Mouse (Mus musculus) right cerebral cortex, postnatal 14 days (tissue): ENCODE results near the gene Thra.

Experiments used
- DNase-seq: peaks from one replicate; pipeline ENCODE4 v3.0.0; 2022

Gene Thra

DNA sequence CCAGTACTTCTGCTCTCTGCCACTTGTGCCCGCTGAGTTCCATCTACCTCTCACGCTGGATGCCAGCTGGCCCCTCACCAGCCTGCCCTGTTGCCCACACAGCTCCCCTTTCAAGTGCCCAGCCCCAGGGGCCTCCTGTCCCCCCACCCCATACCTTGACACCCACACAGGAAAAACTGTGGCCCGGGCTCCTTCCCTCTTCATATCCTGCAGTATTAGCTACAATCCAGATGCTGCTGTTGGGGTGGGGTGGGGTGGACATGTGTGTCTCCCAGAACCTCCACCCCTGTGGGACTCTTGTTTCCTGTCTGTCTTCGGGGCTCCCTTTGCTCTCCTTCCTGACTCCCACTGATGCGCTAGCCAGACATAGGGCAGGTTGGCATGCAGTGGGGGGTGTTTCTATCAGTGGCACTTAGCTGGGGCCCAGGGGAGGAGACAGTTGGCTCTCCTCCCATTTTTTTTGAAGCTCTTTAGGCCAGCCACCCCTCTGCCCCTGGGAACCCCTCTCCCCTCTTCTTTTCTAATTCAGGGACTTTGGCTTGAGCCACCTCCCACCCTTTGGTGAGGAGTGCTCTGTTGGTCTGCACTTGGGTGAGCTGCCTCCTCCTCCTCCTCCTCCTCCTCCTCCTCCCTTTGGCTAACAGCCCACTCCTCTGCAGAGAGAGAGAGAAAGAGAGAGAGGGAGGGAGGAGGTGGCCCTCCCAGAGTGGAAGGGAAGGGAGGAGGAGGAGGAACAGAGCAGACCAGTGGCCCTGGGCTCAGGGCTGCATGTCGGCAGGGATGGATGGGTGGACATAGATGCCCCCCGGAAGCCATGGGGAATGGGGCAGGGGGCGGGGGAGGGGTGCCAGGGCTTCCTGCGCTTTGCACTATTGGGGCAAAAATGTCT is 25.2 kb downstream of the Thra start:
- no peak for DNase-seq

DNA sequence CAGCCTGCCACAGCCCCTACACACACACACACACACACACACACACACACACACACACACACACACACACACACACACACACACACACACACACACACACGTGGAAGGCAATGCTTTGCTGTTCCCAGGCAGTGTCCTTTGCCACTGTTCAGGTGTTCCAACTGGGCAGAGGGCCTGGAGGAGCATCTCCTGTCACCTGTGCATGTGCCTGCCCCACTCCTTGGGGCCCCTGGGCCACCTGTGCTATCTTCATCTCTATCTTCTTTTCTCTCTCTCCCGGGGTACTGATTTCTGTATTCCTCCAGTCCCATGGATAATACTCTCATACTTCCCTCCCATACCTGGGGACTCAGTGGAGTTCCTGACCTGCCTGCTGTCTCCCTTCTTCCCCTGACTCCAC is 25.9 kb downstream of the Thra start:
- DNase-seq, result no peak

DNA sequence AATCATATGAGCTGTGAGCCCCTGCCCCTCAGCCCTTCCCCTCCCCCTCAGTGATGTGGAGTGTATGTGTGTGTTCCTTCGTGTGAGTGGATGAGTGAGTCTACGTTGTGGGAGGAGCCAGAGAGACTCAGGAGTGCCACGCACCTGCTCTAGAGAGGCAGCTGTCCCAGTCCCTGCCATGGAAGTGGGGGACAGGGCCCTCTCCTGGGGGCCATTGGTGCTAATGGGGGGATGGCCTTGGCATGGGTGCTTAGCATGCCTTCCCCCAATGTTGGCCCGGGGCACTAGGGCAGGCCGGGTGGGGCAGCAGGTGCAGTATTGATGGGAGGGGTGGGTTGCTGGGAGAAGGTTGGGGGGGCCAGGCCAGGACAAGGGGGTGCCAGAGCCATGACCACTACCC is 26.4 kb downstream of the Thra start:
- no peak for DNase-seq

DNA sequence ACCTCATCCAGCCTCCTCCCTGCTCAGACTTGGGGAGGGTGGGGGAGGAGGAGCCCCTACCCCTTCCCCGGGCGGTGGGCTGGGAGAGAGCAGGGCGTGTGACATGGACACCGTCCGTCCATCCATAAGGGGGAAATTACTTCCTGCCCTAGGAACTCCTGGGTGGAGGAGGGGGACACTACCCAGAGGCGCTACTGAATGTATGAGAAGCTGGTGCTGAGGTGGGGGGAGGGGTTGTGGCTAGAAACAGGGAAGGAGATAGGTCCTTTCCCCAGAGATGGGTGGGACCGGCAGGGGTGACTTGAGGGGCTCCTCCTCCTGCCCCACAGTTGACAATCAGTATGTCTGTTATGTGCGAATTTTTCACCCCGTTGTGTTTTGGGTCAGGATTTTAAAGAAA is 26.8 kb downstream of the Thra start:
- peak; percentile 76 for DNase-seq

DNA sequence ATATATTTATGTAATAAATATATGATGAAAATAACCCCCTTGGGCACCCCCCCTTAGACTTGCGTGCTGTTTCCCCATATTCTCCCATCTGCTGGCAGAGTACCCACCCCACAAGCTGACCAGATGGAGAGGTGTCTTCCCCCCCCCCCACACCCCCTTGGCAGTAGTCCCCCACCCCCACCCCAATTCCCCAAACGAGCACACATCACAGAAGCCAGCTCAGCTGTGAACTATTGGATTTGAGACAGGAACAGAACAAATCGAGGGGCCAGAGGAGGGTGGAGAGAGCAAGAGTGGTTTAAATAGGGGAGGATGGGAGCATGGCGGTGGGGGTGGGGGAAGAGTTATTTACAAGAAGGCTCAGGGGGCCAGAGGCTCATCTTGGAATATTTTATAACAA is 27.3 kb downstream of the Thra start:
- no peak for DNase-seq

DNA sequence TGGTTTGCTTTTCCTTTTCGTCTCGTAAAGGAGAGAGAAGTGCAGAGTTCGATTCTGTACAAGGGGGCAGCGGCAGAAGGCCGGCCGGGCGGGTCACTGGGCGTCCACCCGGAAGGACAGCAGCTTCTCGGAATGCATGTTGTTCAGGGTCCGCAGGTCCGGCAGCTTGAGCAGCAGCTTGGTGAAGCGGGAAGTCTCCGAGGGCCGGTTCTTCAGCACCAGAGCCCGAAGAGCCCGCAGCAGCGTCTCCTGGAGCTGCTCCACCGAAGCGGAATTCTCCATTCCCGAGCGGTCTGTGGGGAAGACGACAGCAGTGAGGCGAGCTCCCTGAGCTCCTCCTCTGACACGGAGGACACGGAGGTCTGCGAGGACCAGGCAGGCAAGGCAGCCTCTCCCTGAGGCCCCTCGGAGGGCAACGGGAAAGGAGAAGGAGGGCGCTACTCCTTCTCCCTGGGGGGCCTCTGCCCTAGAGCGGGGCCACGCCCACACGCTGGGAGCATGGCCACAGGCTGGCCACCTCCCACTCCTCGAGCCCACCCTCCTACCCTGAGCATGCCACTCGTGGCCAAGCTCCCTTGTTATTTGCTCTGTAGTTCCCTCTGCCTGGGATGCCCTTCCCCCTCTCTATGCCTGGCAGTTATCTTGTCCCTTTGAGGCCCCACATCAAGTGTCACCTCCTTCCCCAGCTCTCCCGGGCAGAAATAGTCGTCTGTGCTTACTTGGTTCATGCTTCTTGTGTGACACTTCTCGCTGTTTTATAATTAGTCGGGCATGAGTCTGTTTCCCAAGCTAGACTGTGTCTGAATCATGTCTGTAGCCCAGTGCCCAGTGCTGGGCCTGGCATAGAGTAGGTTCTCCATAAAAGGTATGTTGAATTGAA is 27.9 kb downstream of the Thra start:
- no peak for DNase-seq

DNA sequence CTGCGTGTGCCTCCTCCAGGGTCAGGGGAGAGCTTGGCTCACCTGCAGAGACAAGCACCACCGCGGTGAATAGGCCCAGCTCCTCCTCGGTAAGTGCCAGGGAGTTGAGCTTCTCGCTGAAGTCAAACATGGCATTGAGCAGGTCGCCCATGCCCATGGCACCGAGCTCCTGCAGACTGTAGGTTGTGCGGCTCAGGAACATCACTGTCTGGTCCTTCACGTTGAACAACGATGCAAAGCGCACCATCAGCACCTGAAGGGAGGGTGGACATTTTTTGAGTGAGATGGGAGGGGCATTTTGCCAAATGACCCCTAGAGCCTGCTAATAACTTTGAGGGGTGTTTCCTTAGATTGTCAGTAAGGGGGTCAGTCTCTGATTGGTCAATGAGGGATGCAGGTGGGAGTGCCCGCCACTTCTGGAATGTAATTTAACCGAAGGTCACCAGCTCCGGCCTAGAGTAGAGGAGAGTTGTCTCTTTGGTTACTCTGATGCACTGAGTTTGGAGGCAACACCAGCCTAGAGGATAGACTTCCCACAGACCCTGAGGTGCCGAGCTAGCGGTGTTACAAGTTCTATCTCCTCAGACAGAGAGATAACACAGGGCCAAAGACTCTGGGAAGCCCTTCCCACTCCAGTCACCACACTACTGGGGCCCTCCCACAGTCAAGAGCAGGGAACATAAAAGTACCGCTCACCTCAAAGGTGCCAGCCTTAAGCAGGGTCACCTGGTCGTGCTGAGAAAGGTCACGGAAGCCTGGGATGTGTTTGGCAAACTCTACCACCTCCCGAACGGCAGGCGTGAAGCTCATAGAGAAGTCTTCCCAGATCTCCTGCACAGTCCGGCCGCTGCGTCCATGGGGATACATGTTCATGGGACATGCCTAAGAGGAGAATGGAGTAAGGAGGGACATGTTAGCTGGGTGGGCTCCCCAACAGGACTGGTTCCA is 28.8 kb downstream of the Thra start:
- no peak for DNase-seq

DNA sequence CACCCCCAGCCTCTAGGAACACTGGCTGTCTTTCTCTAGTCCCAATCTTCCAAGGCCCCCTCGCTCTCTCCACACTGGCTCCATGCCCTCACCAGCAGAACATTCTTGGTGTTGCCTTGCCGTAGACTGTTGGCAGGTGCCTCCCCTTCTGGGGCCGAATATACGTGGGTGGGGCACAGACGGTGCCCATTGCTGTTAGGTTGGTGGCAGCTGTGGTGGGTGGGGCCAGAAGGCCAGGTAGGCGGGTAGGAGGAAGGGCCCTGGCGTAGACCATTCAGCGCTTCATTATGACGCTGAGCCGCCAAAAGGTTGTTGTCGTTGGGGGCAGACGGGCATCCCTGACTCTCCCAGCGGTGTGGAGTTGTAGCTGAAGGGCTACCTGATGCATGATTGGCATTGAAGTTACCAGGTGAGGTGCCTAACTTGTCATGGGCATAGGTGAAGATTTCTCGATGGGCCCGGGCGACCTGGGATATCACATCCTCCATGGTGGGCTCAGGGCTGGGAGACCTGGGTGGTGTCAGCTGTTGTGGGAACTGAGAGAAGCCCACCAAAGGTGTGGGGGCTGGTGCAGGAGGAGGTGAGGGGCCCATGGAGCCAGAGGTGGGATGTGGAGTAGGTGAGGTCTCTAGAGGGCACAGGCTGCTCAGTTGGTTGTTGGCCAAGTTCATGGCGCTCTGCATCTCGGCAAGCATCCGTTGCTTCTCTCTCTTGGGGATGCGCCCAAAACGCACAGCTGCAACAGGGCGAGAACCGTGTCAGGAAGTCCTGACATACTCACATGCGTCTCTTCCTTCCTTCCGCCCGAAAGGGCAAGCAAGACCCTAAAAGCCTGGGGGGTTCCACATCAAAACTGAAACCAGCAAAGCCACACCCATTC is 29.9 kb downstream of the Thra start:
- no peak for DNase-seq

DNA sequence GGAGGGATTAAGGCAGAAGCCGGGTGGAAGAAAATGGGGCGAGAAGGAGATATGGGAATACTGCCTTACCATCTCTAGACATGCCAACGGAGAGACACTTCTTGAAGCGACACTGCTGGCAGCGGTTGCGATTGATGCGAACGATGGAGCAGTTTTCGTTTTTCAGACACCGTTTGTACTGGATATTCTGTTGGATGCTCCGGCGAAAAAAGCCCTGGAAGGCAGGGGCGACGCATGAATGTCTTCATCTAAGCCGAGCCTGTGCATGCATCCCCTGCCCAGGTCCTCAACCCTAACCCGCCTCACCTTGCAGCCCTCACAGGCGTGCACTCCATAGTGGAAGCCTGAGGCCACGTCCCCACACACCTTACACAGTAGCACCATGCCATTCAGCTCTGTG is 30.7 kb downstream of the Thra start:
- peak; percentile 20 for DNase-seq

DNA sequence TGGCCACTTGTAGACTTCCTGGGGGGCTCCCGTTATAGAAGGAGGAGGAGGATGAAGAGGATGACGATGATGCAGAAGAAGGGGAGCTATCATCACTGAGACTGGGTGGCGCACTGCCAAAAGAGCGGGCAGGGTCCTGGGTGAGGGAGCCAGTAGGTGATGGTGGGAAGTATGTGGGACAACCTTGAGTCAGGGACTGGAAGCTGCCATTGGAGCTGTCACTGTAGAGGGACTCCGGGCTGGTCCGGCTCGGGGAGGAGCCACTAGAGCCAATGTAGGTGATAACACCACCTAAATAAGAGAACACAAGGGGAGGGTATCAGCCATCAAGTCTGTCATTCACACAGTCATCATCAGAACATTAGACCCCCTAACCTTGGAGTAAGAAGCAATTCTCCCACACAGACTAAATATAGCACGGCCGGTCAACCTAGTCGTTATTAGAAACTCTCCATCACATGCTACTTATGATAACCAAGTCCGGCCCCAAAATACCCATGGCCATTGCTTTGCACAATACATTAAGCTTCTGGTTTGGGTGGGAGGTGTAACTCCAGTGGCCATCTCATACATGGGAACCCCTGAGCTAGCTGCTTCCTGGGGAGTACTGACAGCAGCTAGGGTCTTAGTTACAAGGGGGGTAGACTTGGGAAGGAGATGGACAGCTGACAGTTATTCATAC is 31.5 kb downstream of the Thra start:
- DNase-seq, result peak; percentile 64

DNA sequence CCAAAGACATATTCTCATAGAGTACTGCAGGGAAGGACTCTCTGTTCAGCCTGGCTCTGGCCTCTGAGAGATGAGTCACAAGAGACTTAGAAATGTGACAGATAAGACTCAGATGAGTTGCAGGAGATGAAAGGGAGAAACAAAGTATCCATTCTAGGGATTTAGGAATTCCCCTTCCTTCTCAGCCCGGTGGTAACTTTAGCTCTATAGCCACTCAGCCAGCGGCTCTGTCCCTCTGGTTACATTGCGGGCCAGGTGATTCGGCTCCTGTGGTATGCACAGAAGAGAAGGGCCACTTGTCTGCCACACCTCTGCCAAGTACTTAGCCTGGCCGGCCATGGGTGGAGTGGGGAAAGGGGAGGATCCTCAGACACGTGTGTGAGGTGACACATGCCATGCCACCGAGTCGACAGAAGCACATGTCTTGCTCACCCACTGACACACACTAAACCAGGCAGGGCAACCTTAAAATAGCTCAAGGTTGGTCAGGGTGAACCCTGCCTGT is 32.3 kb downstream of the Thra start:
- DNase-seq, result peak; percentile 35

DNA sequence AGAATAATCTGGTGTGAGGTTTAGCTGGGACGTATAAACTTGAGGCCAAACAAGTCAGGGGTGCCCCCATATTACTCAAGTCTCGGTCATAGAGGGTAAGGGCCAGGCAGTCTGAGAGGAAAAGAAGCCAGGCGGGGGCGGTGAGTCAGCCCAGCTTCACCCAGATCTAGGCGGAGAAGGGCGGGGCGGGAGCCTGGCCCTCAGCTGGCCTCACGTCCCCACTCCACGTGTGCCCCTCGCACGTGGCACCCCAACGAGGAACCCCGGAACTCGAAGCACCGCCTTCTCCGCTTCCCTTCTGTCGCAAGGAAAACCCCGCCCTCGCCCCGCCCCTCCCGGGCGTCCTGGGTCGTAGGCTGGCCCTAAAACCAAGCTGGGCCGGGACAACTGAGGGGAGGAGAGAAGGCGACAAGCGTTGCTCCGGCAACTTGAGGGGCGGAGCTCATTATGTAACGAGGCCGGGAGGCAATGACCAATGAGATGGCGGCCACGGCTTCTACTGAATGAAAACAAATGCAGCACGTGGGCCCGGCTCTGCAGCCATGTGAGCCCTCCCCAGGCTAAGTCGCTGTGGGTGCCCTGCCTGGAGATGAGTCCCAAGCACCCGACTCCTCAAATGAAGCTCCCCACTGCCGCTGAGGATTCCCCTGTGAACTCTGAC is 33.3 kb downstream of the Thra start:
- peak; percentile 98 for DNase-seq

DNA sequence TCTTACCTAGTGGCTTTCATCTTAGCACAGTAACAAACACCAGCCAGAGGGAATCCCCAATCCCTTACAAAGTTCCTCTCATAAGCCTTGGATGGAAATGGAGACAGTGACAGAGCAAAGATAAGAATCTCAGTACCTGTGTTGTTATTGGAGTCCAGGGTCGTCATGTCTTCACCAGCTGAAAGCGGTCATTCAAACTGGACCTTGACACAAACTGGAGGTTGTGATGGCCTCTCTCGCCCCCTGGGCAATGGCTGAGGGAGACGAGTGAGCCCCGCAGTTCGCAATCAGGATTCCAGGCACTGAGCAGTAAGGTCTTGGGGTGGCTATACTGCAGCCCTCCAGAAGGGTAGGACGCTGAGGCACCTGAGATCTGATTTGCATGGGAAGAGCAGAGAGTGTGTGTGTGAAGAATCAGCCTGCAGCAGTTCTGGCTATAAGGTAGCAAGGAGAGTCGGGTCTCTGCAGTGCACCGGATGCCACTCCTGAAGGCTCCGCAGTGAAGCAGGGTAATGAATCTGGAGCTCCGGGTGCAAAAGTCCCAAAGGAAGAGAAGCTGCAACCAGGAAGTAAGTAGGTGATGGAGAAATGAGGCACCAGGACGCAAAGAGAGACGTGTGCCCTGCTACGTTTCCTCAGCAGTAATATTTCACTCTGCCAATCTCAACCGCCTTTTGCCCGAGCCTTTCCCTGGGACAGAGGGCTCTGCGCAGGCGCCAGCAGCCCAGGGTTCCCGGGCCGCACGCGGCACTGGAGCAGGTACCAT is 34.3 kb downstream of the Thra start, which contains the start of gene Nr1d1:
TSS of gene Nr1d1 (minus strand) at position 752 of the 766 bp plus-strand sequence.
- DNase-seq, result no peak

DNA sequence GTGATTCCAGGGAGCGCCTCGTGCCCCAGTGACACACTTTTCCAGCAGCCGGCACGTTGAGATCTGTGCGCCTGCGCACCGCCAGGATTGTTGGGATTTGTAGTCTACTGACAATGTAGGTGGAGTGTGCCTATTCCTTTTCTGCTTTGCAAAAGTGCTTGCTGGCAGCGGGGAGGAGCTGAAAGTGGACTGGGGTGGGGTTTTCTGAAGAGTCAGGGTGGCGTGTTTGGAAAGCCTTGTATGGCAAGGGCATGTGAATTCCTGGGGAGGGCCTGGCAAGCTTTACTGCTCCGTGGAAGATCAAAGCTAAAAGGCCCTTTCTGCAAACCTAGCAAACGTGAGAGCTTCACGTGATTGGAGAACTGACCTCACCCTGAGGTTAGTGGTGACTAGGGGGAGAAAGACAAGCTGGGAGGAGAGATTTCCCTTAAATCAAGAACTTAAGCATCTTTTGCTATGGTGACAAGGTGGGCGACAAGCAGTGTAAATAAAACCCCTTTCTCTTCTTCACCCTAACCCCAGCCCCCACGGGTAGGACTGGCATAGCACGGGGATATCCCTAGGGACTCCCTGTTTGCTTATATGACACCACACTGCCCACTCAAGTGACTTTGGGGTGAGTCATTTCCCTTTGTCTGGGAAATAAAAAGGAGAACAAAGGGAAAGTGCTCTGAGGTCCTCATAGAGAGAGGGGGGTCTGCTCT is 35.1 kb downstream of the Thra start:
- DNase-seq, result peak; percentile 100

DNA sequence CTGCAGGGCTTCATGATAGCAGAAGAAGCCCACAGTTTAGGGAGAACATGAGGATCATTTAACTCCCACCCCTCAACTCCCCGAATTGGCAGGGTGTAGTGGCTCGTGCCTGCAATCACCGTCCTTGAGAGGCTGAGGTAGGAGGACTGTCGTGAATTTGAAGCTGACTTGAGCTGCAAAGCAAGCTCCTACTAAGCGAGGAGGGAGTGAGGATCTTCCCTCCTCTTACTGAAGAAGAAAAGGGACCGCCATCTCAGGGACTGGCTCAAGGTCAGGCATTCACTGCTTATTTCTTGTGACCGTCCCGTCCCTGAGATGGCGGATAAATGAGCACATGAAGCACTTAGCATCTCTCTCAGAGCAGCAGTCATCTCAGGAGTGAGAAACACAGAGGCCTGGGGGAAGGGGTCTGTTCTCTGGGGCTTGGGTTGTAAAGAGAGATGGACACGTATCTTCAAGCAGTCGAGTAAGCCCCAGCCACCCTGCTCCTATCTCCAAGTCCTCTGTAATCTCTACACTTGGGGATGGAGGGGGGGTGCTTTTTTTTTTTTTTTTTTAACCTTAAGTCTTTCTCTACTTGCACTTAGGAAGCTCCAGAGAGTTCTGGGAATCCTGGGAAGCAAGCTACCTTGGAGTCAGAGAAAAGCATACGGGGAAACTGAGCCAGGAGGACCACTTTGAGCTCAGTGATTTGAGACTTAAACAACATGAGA is 35.8 kb downstream of the Thra start:
- DNase-seq, result no peak

DNA sequence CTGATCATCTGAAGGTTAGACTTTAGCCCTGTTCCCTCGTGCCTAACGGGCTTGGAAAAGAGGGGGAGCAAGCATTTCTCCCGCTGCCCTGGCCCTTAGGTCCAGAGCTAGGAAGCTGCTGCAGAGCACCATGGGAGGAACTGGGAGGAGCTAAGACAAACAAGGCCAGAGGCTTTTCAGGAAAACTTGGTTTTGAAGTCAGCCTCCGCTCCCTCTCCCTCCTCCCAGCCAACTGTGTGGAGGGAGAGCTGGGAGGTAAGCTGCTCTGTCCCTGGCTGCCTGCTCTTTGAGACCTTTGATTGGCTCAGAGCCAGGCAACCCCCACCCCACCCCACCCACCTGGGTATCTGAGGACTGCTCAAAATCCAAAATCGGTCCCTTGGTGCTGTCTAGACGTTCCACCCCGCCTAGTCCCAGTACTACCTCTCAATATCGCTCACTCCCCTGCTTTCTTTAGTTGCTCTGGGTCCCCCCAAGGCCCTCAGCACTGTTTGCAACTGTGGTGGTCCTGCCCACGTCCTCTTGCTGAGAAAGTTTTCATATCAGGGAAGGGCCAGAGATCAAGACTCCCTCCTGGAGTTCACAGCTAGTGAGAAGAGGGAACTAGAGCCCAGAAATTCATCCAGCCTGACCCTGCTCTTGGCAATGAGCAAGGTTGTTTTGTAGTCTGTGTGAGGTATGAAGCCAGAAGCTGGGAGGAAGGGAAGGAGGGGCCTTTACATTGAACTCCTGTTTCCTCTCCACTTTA is 36.6 kb downstream of the Thra start:
- DNase-seq, result no peak

DNA sequence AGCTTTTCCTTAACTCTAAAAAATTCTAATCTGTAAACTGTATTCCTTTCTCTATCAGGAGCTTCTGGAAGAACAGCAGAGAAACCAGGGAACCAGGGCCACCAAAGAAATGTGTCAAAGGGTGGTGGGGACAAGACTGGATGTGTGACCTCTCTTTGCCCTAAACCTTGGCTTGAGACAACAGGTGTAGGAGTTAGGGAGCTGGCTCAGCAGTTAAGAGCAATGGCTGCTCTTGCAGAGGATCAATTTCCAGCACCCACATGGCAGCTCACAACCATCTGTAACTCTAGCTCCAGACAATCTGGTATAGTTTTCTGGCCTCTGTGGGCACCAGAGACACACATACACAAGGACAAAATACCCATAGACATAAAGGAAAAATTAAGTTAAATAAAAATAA is 37.5 kb downstream of the Thra start:
- no peak for DNase-seq
